Mouse (Mus musculus) brain, embryonic 14.5 days (tissue): Measurements from ENCODE around the gene Sec31a.

Source experiments
- CTCF ChIP-seq: fragments of 200-500 bp; IDR thresholded peaks from 2 replicates; pipeline ENCODE4 v1.5.1; 2012; ENCODE audit warnings: inconsistent platforms, mild to moderate bottlenecking, moderate library complexity, borderline replicate concordance; ENCODE audit not compliant: insufficient read depth, insufficient read length; ENCODE audit errors: extremely low read depth
- POLR2A ChIP-seq: fragments of 200-500 bp; IDR thresholded peaks from 2 replicates; pipeline ENCODE4 v1.6.1; 2012; ENCODE audit warnings: mild to moderate bottlenecking, inconsistent platforms, borderline replicate concordance; ENCODE audit not compliant: poor library complexity, insufficient read depth, insufficient read length, severe bottlenecking; ENCODE audit errors: extremely low read depth

- TF ChIP-seq CTCF (no peak), POLR2A (no peak)
Observed at GRCm38 (mm10) chr5:100461526-100461925, 45.5 kb upstream of the Sec31a start.
